Mouse (Mus musculus) midbrain, embryonic 14.5 days (tissue): ENCODE data around the gene Olfr63. TPM values are rescaled to one million over a fixed set of nuclear protein-coding genes. Genes with fewer than 3 reads are reported as not detected.
A peak's percentile ranks its signal among the peaks of the same experiment; 100 is the strongest.
"Not testable (repeated sequence)": the region's sequence is repeated elsewhere in the genome, so short reads cannot be mapped to it uniquely, and the experiment has no call there.

ENCODE experiments used
- ATAC-seq: fragments of 200-750 bp; cut with Nextera tagmentation; 2 replicates; pipeline ENCODE4 v1.8.0; 2017; ENCODE audit warnings: moderate number of reproducible peaks, moderate library complexity; ENCODE audit not compliant: low FRiP score, low TSS enrichment
- DNase-seq: peaks from one replicate; pipeline ENCODE4 v3.0.0-alpha.2; 2015
- H3K27ac ChIP-seq: fragments of 300-500 bp; sonication (generic); replicated peaks from 2 replicates; pipeline ENCODE4 v1.5.1; 2014; ENCODE audit warnings: mild to moderate bottlenecking, low read depth, low read length, moderate library complexity
- H3K27me3 ChIP-seq: fragments of 300-500 bp; sonication (generic); 2 replicates; pipeline ENCODE4 v1.6.1; 2014; ENCODE audit warnings: low read length, control low read depth, mixed read lengths; ENCODE audit not compliant: control insufficient read depth, insufficient read depth
- H3K36me3 ChIP-seq: fragments of 300-500 bp; sonication (generic); 2 replicates; pipeline ENCODE4 v1.6.1; 2014; ENCODE audit warnings: low read length, control low read depth; ENCODE audit not compliant: control insufficient read depth, insufficient read depth
- H3K4me1 ChIP-seq: fragments of 300-500 bp; sonication (generic); 2 replicates; pipeline ENCODE4 v1.6.1; 2014; ENCODE audit warnings: mild to moderate bottlenecking, antibody characterized with exemption, low read length, control low read depth; ENCODE audit not compliant: control insufficient read depth, insufficient read depth
- H3K4me2 ChIP-seq: fragments of 300-500 bp; sonication (generic); 2 replicates; pipeline ENCODE4 v1.6.1; 2014; ENCODE audit warnings: mild to moderate bottlenecking, low read length, moderate library complexity
- H3K4me3 ChIP-seq: fragments of 300-500 bp; sonication (generic); replicated peaks from 2 replicates; pipeline ENCODE4 v1.5.1; 2014; ENCODE audit warnings: low read depth, low read length
- H3K9ac ChIP-seq: fragments of 300-500 bp; sonication (generic); replicated peaks from 2 replicates; pipeline ENCODE4 v1.6.1; 2014; ENCODE audit warnings: mild to moderate bottlenecking, low read length, moderate library complexity
- H3K9me3 ChIP-seq: fragments of 300-500 bp; sonication (generic); 2 replicates; pipeline ENCODE4 v1.6.1; 2016; ENCODE audit warnings: low read length, control low read depth, mixed read lengths; ENCODE audit not compliant: control insufficient read depth
- WGBS: fragments of 180-500 bp; shearing (Covaris S2); extraction: QIAGEN DNeasy Blood & Tissue Kit; methylation state at CpG from one replicate; pipeline ENCODE4 v1.1.7; 2014; 5-methylcytosine and 5-hydroxymethylcytosine counted together
- polyA plus RNA-seq: library from polyadenylated mRNA; unstranded; fragments of >200 nt; fragmentation: Nextera tagmentation; extraction: Ambion mirVana; gene quantifications from 2 replicates; pipeline ENCODE4 v1.2.1, GENCODE M21; 2014

Olfr63 gene
- not detected in 2 replicates for polyA plus RNA-seq

GRCm38 (mm10) chr17:33264376-33264775, at the start of gene Olfr63:
Gene Olfr63, plus strand, starts transcription at chr17:33264676.
- DNase-seq (no peak), ATAC-seq (no peak)
- 77% methylated on average over 1 of the region's 1 CpGs for WGBS

DNA sequence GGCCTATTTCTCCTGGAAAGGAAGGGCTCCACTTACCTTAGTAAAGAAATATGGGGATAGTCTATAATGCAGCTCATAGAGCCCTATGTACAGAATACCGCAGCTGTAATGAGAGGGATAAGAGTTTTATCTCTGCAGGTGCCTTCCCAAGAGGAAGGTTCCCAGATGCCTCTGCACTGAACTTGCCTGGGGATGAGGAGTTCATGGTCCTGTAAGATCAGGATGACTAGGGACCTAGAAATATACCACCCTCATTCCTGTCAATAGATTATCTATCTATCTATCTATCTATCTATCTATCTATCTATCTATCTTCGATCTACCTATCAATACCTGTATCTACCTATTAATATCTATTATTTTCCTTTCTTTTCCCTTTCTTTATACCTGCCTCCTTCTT, 42.9 kb upstream of the Olfr63 start, which contains the start of gene Olfr1564:
Gene Olfr1564 (minus strand): TSS at position 101 of the 400 bp plus-strand sequence.
- WGBS, result 83% methylated on average over 2 of the region's 2 CpGs

More at GRCm38 (mm10) chr17:33264376-33264775, at the start of gene Olfr63:
- Histone ChIP-seq H3K36me3 (no peaks in the 10 kb centered on the region), H3K27ac (no peak within 1 kb of the TSS), H3K4me3 (no peak within 1 kb of the TSS), H3K4me2 (no peak within 1 kb of the TSS), H3K9me3 (no peaks in the 10 kb centered on the region), H3K27me3 (no peaks in the 10 kb centered on the region), H3K9ac (no peak within 1 kb of the TSS), H3K4me1 (no peaks in the 10 kb centered on the region)

DNA sequence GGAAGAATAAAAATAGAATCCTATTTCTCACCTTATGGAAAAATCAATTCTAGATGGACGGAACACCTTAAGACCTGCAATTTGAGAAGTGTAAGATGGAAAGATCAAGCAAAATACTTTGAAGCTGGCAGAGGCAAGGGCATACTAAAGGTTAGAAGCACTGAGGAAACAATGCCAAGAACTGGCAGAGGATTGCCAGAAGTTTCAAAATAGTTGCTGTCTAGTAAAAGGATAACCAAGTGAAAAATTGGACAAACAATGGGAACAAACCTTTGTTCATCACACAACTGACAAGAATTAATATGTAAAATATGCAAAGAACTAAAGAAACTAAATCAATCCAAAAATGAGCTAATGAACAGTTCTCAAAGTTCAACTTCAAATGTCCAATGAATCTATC, 27.8 kb upstream of the Olfr63 start:
- peaks cover 14% of the 10 kb centered on the region for H3K36me3 ChIP-seq
- not testable (repeated sequence) for ATAC-seq, H3K27me3 ChIP-seq, H3K27ac ChIP-seq, H3K9me3 ChIP-seq, H3K9ac ChIP-seq, DNase-seq, H3K4me1 ChIP-seq, H3K4me2 ChIP-seq, H3K4me3 ChIP-seq
- 91% methylated on average over 1 of the region's 1 CpGs for WGBS

More for the DNA sequence above, 42.9 kb upstream of the Olfr63 start, which contains the start of gene Olfr1564:
- no peaks in the 10 kb centered on the region for H3K27me3 ChIP-seq
- H3K4me2 ChIP-seq, result no peak within 1 kb of the TSS
- H3K36me3 ChIP-seq, result no peaks in the 10 kb centered on the region
- DNase-seq (no peak), ATAC-seq (no peak)
- H3K9ac ChIP-seq, result no peak within 1 kb of the TSS
- H3K4me3 ChIP-seq, result no peak within 1 kb of the TSS
- peaks cover 13% of the 10 kb centered on the region for H3K9me3 ChIP-seq
- no peak within 1 kb of the TSS for H3K27ac ChIP-seq
- no peaks in the 10 kb centered on the region for H3K4me1 ChIP-seq

GRCm38 (mm10) chr17:33254530-33255318, 9.8 kb upstream of the Olfr63 start, which contains the start of gene Zfp955a:
Gene Zfp955a, minus strand, starts transcription at chr17:33255145.
- WGBS, result 43% methylated on average over 1 of the region's 34 CpGs
- H3K4me2 ChIP-seq, result 0 out of 2 replicates have a peak within 1 kb of the TSS, but pooled peaks have one; percentile 6

GRCm38 (mm10) chr17:33255319-33255657, 9.2 kb upstream of the Olfr63 start:
- not testable (repeated sequence) for H3K27ac ChIP-seq, H3K9me3 ChIP-seq, H3K4me3 ChIP-seq, H3K9ac ChIP-seq, H3K27me3 ChIP-seq, H3K4me2 ChIP-seq, DNase-seq, H3K4me1 ChIP-seq, H3K36me3 ChIP-seq
- 0 out of 2 replicates have a peak, but pooled peaks have one; percentile 17 for ATAC-seq
- WGBS, result no CpG with 5 or more reads among the region's 2 CpGs

More at GRCm38 (mm10) chr17:33254530-33255318, 9.8 kb upstream of the Olfr63 start, which contains the start of gene Zfp955a:
- not testable (repeated sequence) for H3K36me3 ChIP-seq, H3K27ac ChIP-seq, H3K4me3 ChIP-seq, H3K9me3 ChIP-seq, H3K4me1 ChIP-seq, H3K9ac ChIP-seq, DNase-seq, H3K27me3 ChIP-seq
- ATAC-seq, result peak; percentile 97

- Histone ChIP-seq H3K4me3 (no peak overlapping the region), H3K4me2 (no peak overlapping the region), H3K9ac (no peak overlapping the region), H3K4me1 (no peaks in the 10 kb centered on the region), H3K27me3 (no peaks in the 10 kb centered on the region), H3K27ac (no peak overlapping the region), H3K36me3 (no peaks in the 10 kb centered on the region), H3K9me3 (no peaks in the 10 kb centered on the region)
- DNase-seq (no peak), ATAC-seq (no peak)
- 86% methylated on average over 9 of the region's 9 CpGs for WGBS
These were observed 4.4 kb downstream of the Olfr63 start for GRCm38 (mm10) chr17:33268907-33269306.

DNA sequence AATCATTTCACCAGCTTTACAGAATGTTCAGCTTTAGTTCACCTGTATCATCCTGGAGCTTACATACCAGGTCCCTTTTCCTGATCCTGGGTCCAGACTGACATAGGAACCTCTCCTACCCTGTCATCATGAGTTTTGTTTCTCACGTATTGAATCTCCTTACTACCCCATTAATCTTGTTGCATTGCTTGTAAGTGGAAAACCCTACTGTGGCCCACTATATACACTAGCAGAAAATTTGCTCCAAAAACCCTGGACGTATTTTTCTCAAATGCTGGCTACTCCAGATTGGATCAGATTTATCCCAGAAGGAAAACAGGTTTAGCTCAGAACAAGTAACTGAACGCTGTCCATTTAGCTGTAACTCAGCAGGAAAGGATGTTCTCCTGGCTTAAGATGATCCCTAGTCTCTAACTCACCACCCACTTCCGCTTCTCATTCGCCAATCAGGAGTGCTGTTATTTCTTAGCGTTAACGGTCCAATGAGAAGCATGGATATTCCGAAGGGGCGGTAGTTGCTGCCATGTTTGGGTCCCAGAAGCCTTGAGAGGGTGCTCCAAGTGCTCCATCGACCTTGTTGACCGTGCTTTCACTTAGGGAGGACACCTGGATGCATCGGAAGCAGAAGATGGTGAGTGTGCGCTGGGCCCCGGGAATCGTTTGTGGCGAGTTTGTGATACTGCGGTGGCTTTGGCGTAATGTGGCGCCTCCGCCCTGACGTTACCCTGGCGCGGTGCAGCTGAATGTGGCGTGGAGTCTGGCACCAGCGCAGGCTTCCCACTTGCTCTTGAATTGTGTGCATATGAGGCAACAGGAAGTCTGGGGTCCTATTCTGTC, 24.8 kb downstream of the Olfr63 start, which contains the start of gene Zfp955b:
Gene Zfp955b (plus strand): TSS at position 506 of the 837 bp plus-strand sequence.
- no CpG with 5 or more reads among the region's 25 CpGs for WGBS

GRCm38 (mm10) chr17:33289876-33290149, 25.3 kb downstream of the Olfr63 start:
- not testable (repeated sequence) for H3K9me3 ChIP-seq, ATAC-seq
- WGBS, result no CpG with 5 or more reads among the region's 9 CpGs

More for the DNA sequence above, 24.8 kb downstream of the Olfr63 start, which contains the start of gene Zfp955b:
- peak; percentile 99 for ATAC-seq
- H3K27me3 ChIP-seq, H3K9me3 ChIP-seq, H3K4me1 ChIP-seq, H3K36me3 ChIP-seq, DNase-seq, H3K4me3 ChIP-seq, H3K27ac ChIP-seq, H3K9ac ChIP-seq: not testable (repeated sequence)
- H3K4me2 ChIP-seq, result peak within 1 kb of the TSS; percentile 30

More at GRCm38 (mm10) chr17:33289876-33290149, 25.3 kb downstream of the Olfr63 start:
- H3K36me3 ChIP-seq, H3K9ac ChIP-seq, H3K27ac ChIP-seq, H3K4me1 ChIP-seq, H3K4me3 ChIP-seq, DNase-seq, H3K27me3 ChIP-seq: not testable (repeated sequence)
- peak overlapping the region; percentile 30 for H3K4me2 ChIP-seq
